Mouse (Mus musculus): ENCODE results near the gene Bmper.

GRCm38 (mm10) chr9:23351400-23351799 is 128.5 kb downstream of the Bmper start:
- no peak for TF ChIP-seq CTCF (IDR thresholded peaks at IDR 0.05; ENCODE audit: low read depth, low read length)
- no peak for TF ChIP-seq TAL1 (conservative IDR thresholded peaks at IDR 0.05; ENCODE audit: low read depth, low read length)
